Mouse (Mus musculus) adrenal gland, postnatal 36 days (tissue): ENCODE results near the gene Rbbp4. TPM values are rescaled to one million over a fixed set of nuclear protein-coding genes. Genes with fewer than 3 reads are reported as not detected.

ENCODE experiments used
- DNase-seq, 2 experiments: peaks; one replicate each; pipeline ENCODE4 v3.0.0; 2021; ENCODE audit warnings: mixed read lengths in 1 of 2
- long read RNA-seq, 2 experiments: library from polyadenylated mRNA; stranded (forward); transcript quantifications; one replicate each; pipeline ENCODE4 v2.0.0; 2021; ENCODE audit warnings: borderline sequencing depth in 2 of 2
- total RNA-seq, 2 experiments: library from RNA; stranded (reverse); gene quantifications; 2 replicates each; pipeline ENCODE4 v1.2.3; 2021

The Rbbp4 gene
- 100 to 1,000 TPM; 147 TPM for total RNA-seq
- long read RNA-seq, experiment 1, full-length matches to known transcripts, result 23 of 62 reads
- long read RNA-seq, experiment 1, partial matches to known transcripts, result 3 of 62 reads
- long read RNA-seq, experiment 1, other reads (novel, unspliced or antisense), result 36 of 62 reads
- long read RNA-seq, experiment 2, full-length matches to known transcripts, result 4 of 8 reads
- long read RNA-seq, experiment 2, partial matches to known transcripts, result 0 of 8 reads
- long read RNA-seq, experiment 2, other reads (novel, unspliced or antisense), result 4 of 8 reads

DNA sequence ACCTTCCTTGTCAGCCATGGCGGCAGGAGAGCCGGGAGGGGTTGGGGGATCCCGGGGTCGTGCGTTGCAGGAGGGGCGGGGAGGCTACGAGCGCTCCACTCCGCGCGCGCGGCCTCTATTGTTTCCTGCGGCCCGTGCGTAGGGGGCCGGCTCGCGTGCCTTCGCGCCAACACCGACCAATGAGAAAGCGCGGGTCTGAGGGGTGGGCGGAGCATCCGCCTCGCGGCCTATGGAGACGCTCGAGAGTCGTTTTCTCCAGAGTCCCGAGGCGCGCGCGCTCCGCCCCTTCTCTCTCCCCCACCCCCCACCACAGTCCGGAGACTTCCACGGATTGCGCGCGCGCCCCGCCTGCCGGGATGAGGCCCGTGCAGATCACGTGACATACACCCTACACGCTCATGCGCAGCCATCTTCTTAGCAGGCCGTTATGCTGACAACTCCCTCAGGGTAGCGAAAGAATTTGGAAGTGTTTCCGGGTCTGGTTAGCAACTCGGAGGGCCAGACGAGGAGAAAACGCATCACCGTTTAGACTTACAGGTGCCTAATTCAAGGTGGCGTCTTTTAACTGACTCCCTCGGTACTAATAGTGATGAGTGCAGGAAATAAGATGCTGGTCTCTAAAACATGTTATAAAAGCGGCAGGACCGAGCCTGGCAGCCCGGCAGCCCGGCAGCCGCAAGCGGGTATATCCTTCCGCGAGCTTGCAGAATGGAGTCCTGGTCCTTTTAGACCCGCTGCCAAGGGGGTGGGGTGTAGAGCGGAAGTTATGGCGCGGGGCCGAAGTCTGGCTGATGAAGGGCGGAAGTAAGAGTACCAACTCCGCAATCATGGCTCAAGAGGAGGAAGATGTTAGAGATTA, at the start of gene Rbbp4, which contains the start of gene Zbtb8os:
Rbbp4 (minus strand) TSS at position 155 of the 859 bp plus-strand sequence.
Zbtb8os (plus strand) TSS at position 480 of the 859 bp plus-strand sequence.
- peak; percentile 97 to 98 for DNase-seq

DNA sequence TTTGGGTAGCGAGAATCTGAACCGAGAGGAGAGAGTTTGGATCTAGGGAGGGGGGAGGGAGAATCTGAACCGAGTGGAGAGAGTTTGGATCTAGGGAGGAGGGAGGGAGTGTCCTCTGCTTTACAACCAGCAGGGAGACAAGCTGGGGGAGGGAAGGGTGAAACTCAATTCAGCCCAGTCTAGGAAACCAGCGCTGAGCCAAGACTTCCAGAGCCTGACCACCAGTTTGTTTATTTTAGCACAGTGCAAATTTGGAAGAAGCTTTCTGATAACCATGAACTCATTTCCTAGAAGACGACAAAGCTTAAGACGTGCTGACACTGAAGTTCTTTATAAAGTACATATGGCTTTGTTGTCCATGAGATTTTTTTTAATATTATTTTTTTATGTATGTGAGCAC, 49.3 kb upstream of the Rbbp4 start:
- peak in 1 of 2 experiments; percentile 19 for DNase-seq

DNA sequence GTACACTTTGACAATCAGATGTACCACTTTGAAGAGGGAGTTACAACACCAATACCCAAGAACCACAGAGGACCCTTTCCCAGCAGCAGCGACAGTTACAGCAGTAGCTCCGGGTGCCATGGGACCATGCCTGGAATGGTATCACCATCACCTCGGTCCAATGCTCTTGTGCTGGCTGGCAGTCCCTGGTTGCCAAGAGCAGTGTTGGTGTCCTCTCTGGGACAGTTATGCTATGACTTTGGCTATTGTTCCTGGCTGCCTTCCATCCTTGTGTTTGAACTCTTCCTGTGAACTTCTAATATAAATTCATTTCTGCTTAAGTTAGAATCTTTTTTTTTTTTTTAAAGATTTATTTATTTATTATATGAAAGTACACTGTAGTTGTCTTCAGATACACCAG, 48.4 kb upstream of the Rbbp4 start:
- no peak for DNase-seq

DNA sequence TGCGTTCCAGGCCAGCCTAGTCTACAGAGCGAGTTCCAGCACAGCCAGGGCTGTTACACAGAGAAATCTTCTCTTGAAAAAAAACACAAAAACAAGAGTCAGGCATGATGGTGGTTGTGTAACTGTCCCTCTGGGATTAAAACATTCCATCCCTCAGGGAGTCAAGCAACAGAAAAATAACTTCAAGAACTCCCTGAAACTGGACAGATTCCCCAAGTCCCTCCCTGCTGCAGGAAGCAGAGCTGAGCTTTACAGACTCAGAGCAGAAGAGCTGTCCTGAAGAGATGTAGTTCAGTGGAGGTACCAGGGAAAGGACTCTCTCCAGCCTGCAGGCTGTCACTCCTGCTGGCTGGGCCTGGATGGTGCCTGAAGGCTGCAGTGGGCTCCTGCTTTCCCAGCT, 47.3 kb upstream of the Rbbp4 start:
- no peak for DNase-seq

DNA sequence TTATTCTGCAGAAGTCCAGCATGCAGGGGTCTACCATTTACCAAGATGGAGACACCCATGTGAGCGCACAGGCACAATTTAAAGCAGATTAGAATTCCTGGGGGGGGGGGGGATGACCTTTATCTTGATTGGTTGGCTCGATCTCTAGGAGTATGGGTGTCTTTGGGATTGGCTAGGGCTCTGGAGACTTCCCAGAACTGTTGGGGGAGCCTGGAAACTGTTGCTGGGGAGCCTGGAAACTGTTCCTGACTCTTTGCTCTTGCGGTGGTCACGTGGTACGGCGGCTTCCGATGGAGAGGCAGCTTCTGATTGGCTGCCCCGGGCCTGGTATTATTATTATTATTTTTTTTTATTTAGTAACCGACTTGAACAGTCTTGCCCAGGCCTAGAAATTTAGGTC, 46.9 kb upstream of the Rbbp4 start:
- DNase-seq, result no peak

DNA sequence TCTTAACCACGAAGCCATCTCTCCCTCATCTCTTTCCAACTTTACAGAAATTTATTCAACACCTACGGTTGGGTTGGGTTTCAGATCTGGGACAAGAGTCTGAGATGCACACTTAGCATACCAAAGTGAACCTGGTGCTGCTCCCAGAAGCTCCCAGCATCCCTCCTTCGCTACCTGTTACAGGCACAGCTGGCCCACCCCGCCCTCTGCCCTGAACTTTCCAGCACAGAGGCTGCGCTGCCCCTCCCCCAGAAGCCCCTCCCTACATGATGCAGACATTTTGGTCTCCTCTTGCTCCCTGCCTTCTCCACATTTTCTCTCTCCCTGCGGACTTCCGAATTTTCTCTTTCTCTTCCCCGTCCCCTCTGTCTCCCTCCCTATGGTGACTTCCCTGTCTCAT, 46.0 kb upstream of the Rbbp4 start:
- DNase-seq, result no peak

DNA sequence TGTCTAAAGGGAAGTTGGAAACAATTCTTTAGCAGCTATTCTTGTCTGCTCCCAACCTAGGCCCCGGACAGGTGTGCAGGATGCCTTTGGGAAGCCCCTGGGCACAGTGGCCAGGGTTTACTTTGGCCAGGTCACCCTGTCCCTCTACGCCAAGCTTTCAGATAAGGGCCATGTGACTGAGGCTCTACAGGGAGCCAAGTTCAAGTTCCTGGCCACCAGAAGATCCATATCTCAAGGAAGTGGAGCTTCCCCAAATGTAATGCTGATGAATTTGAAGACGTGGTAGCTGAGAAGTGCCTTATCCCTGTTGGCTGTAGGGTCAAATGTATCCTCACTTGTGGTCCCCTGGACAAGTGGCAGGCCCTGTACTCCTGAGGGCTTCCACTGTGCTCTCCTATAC, 44.6 kb upstream of the Rbbp4 start:
- DNase-seq, result no peak

DNA sequence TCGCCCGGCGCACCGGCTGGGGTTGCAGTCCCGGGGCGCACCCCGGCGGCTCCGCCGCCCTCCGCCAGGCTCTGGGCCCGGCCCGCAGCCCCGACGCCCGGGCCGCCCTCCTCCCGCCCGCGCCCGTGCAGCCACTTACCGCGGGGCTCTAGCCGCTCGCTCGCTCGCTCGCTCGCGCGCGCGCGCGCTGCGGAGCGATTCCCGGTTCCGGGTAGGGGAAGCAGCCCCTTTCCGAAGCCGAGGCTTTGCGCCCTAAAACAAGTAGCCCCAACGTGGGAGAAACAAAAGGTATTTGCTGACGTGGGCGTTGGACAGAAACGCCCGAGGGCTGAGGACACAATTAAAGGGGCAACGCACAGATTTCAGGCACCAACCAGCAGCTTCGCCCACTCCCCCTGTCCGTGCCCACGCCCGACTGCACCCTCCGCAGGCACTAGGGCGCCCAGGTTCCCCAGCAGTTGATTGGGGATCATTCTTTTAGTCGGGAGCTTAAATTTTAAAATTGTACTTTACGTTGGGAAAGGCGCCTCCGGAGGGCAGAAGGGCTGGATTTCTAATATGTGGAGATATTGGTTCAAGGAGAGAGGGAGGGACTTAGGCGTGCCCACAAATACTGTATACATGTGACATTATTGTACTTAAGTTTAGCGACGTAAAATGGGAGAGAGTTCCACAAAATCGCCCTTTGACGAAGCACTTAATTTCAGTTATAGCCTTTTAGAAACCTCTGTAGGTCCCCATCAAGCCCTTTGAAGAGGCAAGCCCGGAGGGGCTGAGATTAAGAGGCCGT, 42.6 kb upstream of the Rbbp4 start, which contains the start of gene Zbtb8a:
Zbtb8a (minus strand) TSS at position 516 of the 790 bp plus-strand sequence.
- peak; percentile 55 to 72 for DNase-seq

DNA sequence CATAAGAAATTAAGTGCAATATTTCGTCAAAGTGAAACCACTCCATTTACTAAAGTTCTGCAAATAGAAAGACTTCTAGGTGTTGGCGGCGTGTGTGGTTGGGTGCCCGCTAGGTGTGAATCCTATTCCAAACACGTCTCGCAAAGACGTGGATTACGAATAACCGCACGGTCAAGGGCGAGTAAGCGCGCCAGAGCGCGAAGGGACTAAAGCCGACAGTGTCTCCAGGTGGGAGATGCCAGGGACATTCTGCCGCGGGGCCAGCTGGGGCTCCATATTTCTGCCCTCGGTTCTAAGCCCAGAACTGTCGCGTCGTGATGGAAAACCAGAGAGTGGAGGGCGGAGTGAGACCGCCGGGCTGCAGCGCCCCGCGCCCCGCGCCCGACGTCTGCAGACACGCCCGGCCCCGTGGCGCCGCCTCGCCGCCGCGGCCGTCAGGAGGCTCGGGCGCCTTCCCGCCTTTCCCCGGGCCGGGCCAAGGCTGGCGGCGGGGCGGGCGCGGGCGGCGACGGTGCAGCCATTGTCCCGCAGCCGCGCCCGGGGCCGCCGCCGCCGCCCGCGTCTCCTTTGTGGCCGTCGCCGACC, 41.9 kb upstream of the Rbbp4 start:
- peak; percentile 58 to 74 for DNase-seq

DNA sequence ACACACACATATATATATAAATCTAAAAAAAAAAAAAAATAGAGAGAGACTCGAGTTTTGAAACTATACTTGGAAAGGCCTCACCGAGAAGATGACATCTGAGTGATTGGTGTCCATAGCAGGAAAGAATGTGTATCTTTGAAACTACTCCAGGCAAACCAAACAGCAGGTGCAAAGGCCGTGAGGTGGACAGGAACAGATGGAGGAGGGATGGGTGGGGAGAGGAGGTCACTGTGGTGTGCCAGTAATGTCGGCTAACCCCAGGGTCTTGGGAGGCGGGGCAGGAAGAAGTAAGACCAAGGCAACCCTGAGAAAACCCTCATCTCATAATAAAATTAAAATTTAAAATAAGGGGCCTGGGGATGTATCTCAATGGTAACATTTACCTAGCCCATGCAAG, 40.7 kb upstream of the Rbbp4 start:
- DNase-seq, result no peak

DNA sequence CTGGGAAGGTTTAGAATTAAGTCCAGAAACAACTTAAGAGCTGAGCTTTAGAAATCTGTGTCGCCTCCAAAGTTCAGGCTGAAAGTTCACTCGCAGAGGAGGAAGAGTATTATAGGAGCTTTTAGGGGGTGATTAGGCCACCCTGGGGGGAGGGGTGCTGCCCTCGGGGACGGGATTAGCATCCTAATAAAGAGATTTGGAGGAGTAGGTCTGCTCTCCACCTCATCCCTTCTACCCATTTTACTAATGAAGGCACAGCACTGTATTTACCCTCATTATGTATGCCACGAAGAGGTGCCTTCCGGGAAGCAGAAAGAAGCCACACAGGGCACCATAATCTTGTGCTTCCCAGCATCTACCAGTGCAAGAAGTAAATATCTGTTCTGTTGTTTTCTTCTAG, 39.8 kb upstream of the Rbbp4 start:
- no peak for DNase-seq

DNA sequence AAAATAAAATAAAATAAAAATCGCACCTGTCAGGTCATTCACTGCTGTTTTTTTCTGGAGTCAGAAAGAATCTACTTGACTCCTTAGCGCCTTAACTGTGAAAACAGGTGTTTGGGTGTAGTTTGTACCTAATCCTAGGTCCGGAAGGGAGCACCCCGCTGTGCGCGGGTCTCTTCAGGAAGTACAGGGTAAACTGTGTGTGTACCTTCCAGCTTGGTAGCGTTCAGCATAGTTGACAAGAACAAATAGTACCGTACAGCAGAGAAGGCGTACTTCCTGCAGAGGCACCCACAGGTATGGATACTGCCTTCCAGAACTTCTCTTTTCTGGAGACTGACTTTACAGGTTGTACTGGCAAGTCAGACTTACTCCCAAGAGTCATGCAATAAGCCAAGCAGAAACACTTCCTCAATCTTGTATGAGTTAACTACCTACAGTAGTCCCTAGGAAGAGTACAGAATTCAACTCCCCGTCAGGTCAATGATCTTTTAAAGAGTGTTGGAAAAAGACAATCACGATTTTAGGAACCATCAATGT, 39.1 kb upstream of the Rbbp4 start:
- no peak for DNase-seq

DNA sequence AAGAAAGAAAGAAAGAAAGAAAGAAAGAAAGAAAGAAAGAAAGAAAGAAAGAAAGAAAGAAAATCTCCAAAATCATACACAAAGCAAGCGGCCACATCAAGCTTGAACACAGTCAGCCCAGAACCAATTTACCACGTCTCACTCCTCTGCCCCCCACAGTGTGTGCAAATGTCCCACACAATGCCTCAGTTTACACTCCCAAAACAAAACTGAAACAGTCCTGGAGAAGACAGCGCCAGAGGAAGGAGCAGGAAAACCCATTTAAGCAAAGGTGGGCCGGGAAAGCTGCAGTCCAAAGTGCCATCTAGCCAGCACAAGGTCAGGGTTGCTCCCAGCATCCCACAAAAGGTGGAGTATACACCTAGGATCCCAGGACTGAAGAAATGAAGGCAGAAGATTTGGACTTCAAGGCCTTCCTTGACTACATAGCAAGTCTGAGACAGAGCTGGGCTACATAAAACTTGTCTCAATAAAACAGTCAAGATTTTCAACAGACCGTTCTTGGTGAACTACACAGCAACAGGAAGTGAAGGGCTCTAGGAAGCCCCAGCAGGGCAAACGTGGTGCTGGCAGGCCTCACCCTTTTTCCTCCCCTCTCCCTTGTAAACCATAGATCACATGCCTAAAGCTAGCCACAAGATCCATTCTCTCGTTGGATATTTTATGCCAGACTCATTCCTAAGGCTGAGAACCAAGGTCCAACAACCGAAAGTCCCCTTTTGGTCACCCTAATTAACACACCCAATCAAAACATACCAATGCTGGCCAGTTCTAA, 38.2 kb upstream of the Rbbp4 start:
- no peak for DNase-seq

DNA sequence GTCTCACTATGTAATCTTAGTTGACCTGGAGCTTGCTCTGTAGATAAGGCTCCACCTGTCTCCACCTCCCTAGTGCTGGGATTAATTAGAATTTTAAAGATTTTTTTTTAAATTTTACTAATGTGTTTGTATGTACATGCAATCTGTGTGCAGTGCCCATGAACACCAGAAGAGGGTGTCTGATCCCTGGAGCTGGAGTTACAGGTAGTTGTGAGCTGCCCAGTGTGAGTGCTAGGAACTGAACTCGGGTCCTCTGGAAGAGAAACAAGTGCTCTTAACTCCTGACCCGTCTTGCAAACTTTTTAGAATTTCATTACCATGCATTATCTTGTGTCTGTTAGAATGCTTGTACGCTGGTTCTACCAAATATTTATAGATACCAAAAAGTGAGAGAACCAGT, 36.2 kb upstream of the Rbbp4 start:
- no peak for DNase-seq

DNA sequence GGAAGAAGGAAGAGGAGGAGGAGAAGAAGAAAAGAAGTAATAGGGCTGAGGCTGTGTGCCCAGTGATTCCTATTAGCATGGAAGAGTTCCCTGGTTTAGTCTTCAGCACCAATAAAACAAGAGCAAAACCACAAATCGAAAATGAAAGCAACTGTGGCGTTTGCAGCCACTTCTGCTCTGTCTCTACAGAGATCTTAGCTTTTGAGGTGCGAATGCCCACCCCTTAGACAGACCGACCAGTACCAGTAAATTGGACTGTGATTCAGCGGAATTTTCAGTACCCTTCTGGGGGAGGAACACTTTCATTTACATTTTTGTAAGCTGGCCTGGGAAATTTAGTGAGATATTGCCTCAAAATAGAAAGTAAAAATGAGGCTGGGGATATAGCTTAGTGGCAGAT, 30.1 kb upstream of the Rbbp4 start:
- DNase-seq, result no peak

DNA sequence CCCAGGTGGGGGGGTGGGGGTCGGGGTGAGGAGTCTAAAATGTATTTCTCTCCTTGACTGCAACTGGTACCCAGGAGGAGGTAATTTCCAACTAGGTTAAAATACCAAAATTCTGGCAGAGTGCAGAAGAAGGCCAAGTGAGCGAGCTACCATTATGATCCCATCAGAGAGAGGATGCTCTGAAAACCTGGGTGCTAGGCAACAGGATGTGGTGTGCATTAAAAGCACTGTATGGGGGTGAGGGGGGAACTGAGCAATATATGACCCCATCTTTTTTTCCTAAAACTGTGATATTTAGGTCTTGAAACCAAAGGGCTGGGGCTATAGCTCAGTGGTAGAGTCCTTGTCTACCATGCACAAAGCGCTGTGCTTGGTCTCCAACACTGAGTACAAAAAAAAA, 29.2 kb upstream of the Rbbp4 start:
- DNase-seq, result no peak

DNA sequence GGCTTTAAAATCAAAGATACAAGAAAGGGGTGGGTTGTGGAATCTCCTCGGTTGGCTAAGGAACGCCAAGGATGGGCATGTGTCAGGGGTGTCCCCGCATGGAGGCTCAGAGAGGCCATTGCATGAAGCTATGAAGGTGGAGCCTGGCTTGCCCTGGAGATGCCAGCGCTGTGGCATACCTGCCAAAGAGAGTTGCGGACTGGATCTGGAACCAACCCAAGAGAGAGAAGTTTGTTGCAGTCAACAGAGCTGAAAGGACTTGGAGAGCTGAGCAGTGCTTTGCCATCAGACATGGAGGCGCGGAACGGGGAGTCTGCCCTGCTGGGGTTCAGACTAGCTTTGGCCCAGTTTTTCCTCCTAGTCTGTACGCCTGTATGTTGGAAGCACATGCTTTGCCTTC, 28.3 kb upstream of the Rbbp4 start:
- peak in 1 of 2 experiments; percentile 29 for DNase-seq

DNA sequence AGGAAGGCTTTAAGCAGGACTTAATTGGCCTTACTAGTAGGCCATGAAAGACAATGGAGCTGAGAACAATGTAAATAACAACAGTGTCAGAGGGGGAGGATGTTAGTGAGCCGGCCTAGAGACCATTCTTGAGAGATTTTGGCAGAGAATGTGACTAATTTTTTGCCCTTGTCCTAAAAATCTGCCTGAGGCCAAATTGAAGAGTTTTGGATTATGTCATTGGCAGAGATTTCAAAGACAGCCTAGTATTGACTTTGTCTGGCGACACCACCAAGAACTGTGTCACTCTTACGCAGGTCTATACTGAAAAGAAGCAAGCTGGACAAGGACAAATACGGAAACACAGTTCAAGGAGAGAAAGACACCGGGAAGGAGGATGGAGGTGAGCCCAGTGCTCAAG, 27.6 kb upstream of the Rbbp4 start:
- DNase-seq, result no peak

DNA sequence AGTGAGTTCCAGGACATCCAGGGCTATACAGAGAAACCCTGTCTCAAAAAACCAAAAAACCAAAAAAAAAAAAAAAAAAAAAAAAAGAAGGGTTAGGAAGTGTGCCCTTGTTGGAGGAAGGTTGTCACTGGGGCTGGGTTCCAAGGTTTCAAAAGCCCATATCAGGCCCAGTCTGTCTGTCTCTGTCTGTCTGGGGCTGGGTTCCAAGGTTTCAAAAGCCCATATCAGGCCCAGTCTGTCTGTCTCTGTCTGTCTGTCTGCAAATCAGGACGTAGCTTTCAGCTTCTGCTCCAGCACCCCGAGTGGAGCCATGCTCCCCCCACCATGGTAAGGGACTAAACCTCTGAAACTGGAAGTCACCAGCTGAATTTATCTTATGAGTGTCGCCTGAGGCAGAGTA, 27.1 kb upstream of the Rbbp4 start:
- DNase-seq, result peak in 1 of 2 experiments; percentile 25

DNA sequence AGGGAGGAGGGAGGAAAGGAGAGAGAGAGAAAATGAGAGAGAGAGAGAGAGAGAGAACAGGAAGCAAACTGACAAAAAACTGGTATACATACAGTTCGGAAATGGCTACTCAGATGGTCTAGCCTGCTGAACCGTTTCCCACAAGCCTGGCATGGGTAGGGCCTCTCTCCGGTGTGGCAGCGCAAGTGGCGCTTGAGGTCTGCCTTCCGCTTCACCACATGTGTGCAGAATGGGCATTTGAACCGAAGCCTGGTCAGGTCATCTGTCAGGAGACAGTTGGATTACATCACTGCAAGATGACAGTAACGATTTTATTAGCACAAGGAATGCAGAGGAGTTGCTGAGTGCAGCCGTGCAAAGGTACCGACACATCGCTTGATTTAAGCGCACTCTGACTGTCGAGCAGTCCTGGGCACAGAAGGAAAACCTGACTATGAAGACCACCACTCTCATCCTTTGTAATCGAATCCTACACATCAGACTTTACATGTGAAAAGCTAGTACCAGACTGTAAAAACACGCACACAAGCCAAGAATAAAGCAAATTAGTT, 22.5 kb upstream of the Rbbp4 start:
- no peak for DNase-seq

DNA sequence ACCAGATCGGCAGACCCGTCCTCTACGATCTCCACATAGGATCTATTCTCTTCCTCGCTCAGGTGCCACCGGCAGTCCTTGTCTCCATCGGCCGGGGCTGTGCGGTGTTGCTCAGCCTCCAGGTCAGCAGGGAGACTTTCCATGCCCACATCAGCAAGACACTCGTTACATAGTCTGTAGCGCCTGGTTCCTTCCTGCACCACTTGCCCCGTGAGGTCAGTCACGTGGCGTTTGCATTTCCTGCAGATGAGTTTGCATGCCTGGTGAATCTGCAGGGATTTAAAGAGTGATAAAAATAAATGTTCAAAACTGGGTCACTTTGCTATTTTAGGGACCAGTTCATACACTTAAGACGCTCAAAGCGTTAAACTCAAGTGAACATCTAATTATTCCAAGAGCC, 19.1 kb upstream of the Rbbp4 start:
- no peak for DNase-seq
